Mouse (Mus musculus): ENCODE data around the gene Mnt.
A peak's percentile ranks its signal among the peaks of the same experiment; 100 is the strongest.

The Mnt gene

GRCm38 (mm10) chr11:74845784-74846183, 15.1 kb downstream of the Mnt start:
- peak; percentile 83 for DNase-seq (ENCODE audit: low read depth, low spot score)

GRCm38 (mm10) chr11:74847919-74848521, 17.3 kb downstream of the Mnt start:
- peak; percentile 93 for DNase-seq (ENCODE audit: low read depth, low spot score)

GRCm38 (mm10) chr11:74850998-74851661, 20.4 kb downstream of the Mnt start:
- no peak for DNase-seq (ENCODE audit: low read depth, low spot score)

- DNase-seq (ENCODE audit: low read depth, low spot score) = peak; percentile 61
These were observed 27.0 kb downstream of the Mnt start for GRCm38 (mm10) chr11:74857756-74858155.

GRCm38 (mm10) chr11:74862129-74862528, 31.4 kb downstream of the Mnt start:
- no peak for DNase-seq (ENCODE audit: low read depth, low spot score)

- no peak for DNase-seq (ENCODE audit: low read depth, low spot score)
These were observed 32.8 kb downstream of the Mnt start for GRCm38 (mm10) chr11:74863471-74863870.

- DNase-seq (ENCODE audit: low read depth, low spot score) = no peak
These were observed 33.7 kb downstream of the Mnt start for GRCm38 (mm10) chr11:74864421-74864820.

- DNase-seq (ENCODE audit: low read depth, low spot score) = no peak
These were observed 34.5 kb downstream of the Mnt start for GRCm38 (mm10) chr11:74865252-74865651.

- DNase-seq (ENCODE audit: low read depth, low spot score) = no peak
These were observed 35.9 kb downstream of the Mnt start for GRCm38 (mm10) chr11:74866640-74867039.

- no peak for DNase-seq (ENCODE audit: low read depth, low spot score)
These were observed 36.5 kb downstream of the Mnt start for GRCm38 (mm10) chr11:74867181-74867580.

GRCm38 (mm10) chr11:74868046-74868760, 37.5 kb downstream of the Mnt start:
- no peak for DNase-seq (ENCODE audit: low read depth, low spot score)

GRCm38 (mm10) chr11:74869603-74870002, 38.9 kb downstream of the Mnt start:
- DNase-seq (ENCODE audit: low read depth, low spot score) = no peak

- no peak for DNase-seq (ENCODE audit: low read depth, low spot score)
These were observed 39.8 kb downstream of the Mnt start for GRCm38 (mm10) chr11:74870544-74870943.

- DNase-seq (ENCODE audit: low read depth, low spot score) = no peak
These were observed 40.4 kb downstream of the Mnt start for GRCm38 (mm10) chr11:74870991-74871622.

- no peak for DNase-seq (ENCODE audit: low read depth, low spot score)
These were observed 43.9 kb downstream of the Mnt start for GRCm38 (mm10) chr11:74874630-74875029.

GRCm38 (mm10) chr11:74876801-74877200, 46.1 kb downstream of the Mnt start:
- DNase-seq (ENCODE audit: low read depth, low spot score) = peak; percentile 91

GRCm38 (mm10) chr11:74880999-74881398, 50.3 kb downstream of the Mnt start:
- no peak for DNase-seq (ENCODE audit: low read depth, low spot score)

- no peak for DNase-seq (ENCODE audit: low read depth, low spot score)
These were observed 51.3 kb downstream of the Mnt start for GRCm38 (mm10) chr11:74881979-74882378.

GRCm38 (mm10) chr11:74883098-74883497, 52.4 kb downstream of the Mnt start:
- no peak for DNase-seq (ENCODE audit: low read depth, low spot score)

- no peak for DNase-seq (ENCODE audit: low read depth, low spot score)
These were observed 63.9 kb downstream of the Mnt start for GRCm38 (mm10) chr11:74894619-74895018.
